In genomic region chr2:59593341-59593902, GRCm38 (mm10) we compare ENCODE assay signal across 17 mouse cellular contexts. TPM values are rescaled to one million over a fixed set of nuclear protein-coding genes. Genes with fewer than 3 reads are reported as not detected.
DNase-seq lines count a peak whose midpoint lies in the region; ATAC-seq lines count a peak whose summit lies in the region.
"Had no signal": no experiment of that assay in that cellular context is flagged by ENCODE, and none has a peak within 500 bp of the region (broad histone marks: within the 10 kb centered on the region; RNA-seq: fewer than 3 reads in every experiment).

No protein-coding gene starts in this region.

- DNase-seq in kidney, adult 9 months: no peak
- peak; percentile 52 for DNase-seq in 3T3-L1 (ENCODE audit: low read depth, low spot score)
- peak; percentile 62 for DNase-seq in brain, adult 2 months (ENCODE audit: low read depth, low spot score)
- DNase-seq in thymus, postnatal 14 days: no peak
- DNase-seq in gastrocnemius, adult 8-10 months (ENCODE audit: low spot score in 2 of 2): no peak
- DNase-seq: cerebellum, postnatal 10 days; embryo, embryonic 11 days; heart, postnatal 14 days had no signal

- H3K9ac ChIP-seq in kidney, embryonic 14.5 days (ENCODE audit: low read depth, low read length): no peak overlapping the region
- no peak overlapping the region for H3K9ac ChIP-seq in limb, embryonic 12.5 days (replicated peaks)
- H3K9ac ChIP-seq: embryonic facial prominence, embryonic 15.5 days had no signal

- H3K27me3 ChIP-seq in kidney, embryonic 14.5 days (ENCODE audit: control insufficient read depth, insufficient read depth, low read length): no peaks in the 10 kb centered on the region
- no peaks in the 10 kb centered on the region for H3K27me3 ChIP-seq in limb, embryonic 12.5 days
- H3K27me3 ChIP-seq: embryonic facial prominence, embryonic 15.5 days had no signal

- no peaks in the 10 kb centered on the region for H3K36me3 ChIP-seq in kidney, embryonic 14.5 days (ENCODE audit: control insufficient read depth, insufficient read depth, low read length)
- no peaks in the 10 kb centered on the region for H3K36me3 ChIP-seq in limb, embryonic 12.5 days
- H3K36me3 ChIP-seq: embryonic facial prominence, embryonic 15.5 days; G1E had no signal

- 22% methylated on average over 7 of the region's 7 CpGs for WGBS in kidney, embryonic 14.5 days
- WGBS in limb, embryonic 12.5 days: 32% methylated on average over 7 of the region's 7 CpGs

- no peak overlapping the region for H3K4me2 ChIP-seq in kidney, embryonic 14.5 days (replicated peaks; ENCODE audit: low read depth, low read length)
- peak overlapping the region; percentile 11; the same call in 1 of the 2 replicates for H3K4me2 ChIP-seq in limb, embryonic 12.5 days
- H3K4me2 ChIP-seq: embryonic facial prominence, embryonic 15.5 days; heart, embryonic 11.5 days; liver, embryonic 11.5 days had no signal

- peak overlapping the region; percentile 26; the same call in 1 of the 2 replicates for H3K27ac ChIP-seq in kidney, embryonic 14.5 days (ENCODE audit: low read depth, low read length)
- peak overlapping the region; percentile 56; the same call in 1 of the 2 replicates for H3K27ac ChIP-seq in limb, embryonic 12.5 days
- H3K27ac ChIP-seq: embryonic facial prominence, embryonic 15.5 days had no signal

- peaks cover 5% of the 10 kb centered on the region; the same call in 1 of the 2 replicates for H3K4me1 ChIP-seq in kidney, embryonic 14.5 days (ENCODE audit: control insufficient read depth, insufficient read depth, low read length)
- peaks cover 31% of the 10 kb centered on the region for H3K4me1 ChIP-seq in limb, embryonic 12.5 days (replicated peaks)
- H3K4me1 ChIP-seq: embryonic facial prominence, embryonic 15.5 days had no signal

- H3K9me3 ChIP-seq in kidney, embryonic 14.5 days (ENCODE audit: control insufficient read depth, low read length): no peaks in the 10 kb centered on the region
- no peaks in the 10 kb centered on the region for H3K9me3 ChIP-seq in limb, embryonic 12.5 days
- H3K9me3 ChIP-seq: embryonic facial prominence, embryonic 15.5 days; G1E had no signal

- ATAC-seq in kidney, embryonic 14.5 days (ENCODE audit: low FRiP score, low TSS enrichment): peak; percentile 55; the same call in 1 of the 2 replicates
- no peak for ATAC-seq in limb, embryonic 12.5 days (ENCODE audit: insufficient number of reproducible peaks, insufficient read depth, low FRiP score, low TSS enrichment, low read depth)
- ATAC-seq: CD4-positive, CD25-positive, alpha-beta regulatory T cell, adult 4 months; forebrain, embryonic 14.5 days; midbrain, embryonic 16.5 days had no signal

- H3K4me3 ChIP-seq in kidney, embryonic 14.5 days (ENCODE audit: low read length): no peak overlapping the region
- H3K4me3 ChIP-seq in limb, embryonic 12.5 days (replicated peaks): no peak overlapping the region
- H3K4me3 ChIP-seq: embryonic facial prominence, embryonic 15.5 days had no signal

RNA-seq across cellular contexts. Expression of gene Tanc1, which starts 18.4 kb away (rescaled TPM):
- polyA plus RNA-seq in kidney, embryonic 14.5 days (2014; fragmentation: Nextera tagmentation; extraction: Ambion mirVana): 31.3 and 43.8 TPM in 2 replicates
- polyA plus RNA-seq in limb, embryonic 12.5 days (2016; fragmentation: Nextera tagmentation; extraction: Ambion mirVana): 60.7 and 70.6 TPM in 2 replicates
- total RNA-seq in gastrocnemius, adult 8-10 months (2022): 10 to 100 TPM in 1 of 4 experiments, 1 to 10 TPM in 3; 4.4 to 10.5 (median 6.5) TPM

Comparison
In these comparisons a context has a peak if more than half of its experiments do, and no peak if none do; other contexts are left out.
1. DNase-seq: peak in 3T3-L1 (single experiment) and brain, adult 2 months (single experiment); none in kidney, adult 9 months (single experiment), thymus, postnatal 14 days (single experiment) and gastrocnemius, adult 8-10 months (0 of 2).